ENCODE assay signal across 8 mouse cellular contexts in the genomic region with DNA sequence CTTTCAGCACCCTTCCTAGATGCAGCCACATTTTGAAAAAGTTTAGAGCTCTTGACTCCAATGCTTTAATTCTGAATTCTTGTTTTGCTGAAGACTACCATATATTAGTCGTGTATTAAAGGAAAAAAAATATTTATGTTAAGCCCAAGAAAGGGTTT. TPM values are rescaled to one million over a fixed set of nuclear protein-coding genes. Genes with fewer than 3 reads are reported as not detected.
A peak's percentile ranks its signal among the peaks of the same experiment; 100 is the strongest.
DNase-seq lines count a peak whose midpoint lies in the region; ATAC-seq and TF ChIP-seq lines count a peak whose summit lies in the region.

Id2 (minus strand) TSS at position 89 of the 158 bp plus-strand sequence.

- H3K4me1 ChIP-seq in kidney, embryonic 16.5 days (ENCODE audit: insufficient read depth, low read length) = peaks cover 44% of the 10 kb centered on the region
- H3K4me1 ChIP-seq in heart, embryonic 12.5 days (replicated peaks) = peaks cover 32% of the 10 kb centered on the region

- intact Hi-C loops in left cerebral cortex, postnatal 10 days (cut with DNase I) = loop anchor here (5.0 to 10.0 kb wide), 7 partner anchors 128 to 758 kb away; no protein-coding TSS in a partner anchor

- H3K9ac ChIP-seq in kidney, embryonic 16.5 days (replicated peaks; ENCODE audit: low read length) = peak within 1 kb of the TSS; percentile 85
- peak within 1 kb of the TSS; percentile 86 for H3K9ac ChIP-seq in heart, embryonic 12.5 days

- H3K27me3 ChIP-seq in kidney, embryonic 16.5 days (ENCODE audit: insufficient read depth, low read length) = no peaks in the 10 kb centered on the region
- H3K27me3 ChIP-seq in heart, embryonic 12.5 days (replicated peaks) = no peaks in the 10 kb centered on the region
- H3K27me3 ChIP-seq in myocyte (ENCODE audit: control insufficient read depth, insufficient read depth, insufficient read length) = no peaks in the 10 kb centered on the region

- H3K9me3 ChIP-seq in kidney, embryonic 16.5 days (ENCODE audit: low read length) = no peaks in the 10 kb centered on the region
- no peaks in the 10 kb centered on the region for H3K9me3 ChIP-seq in heart, embryonic 12.5 days (replicated peaks)

- peaks cover 19% of the 10 kb centered on the region for H3K79me2 ChIP-seq in myocyte (ENCODE audit: control insufficient read depth, insufficient read depth)

- H3ac ChIP-seq in myocyte (ENCODE audit: control insufficient read depth, insufficient read length) = no peak within 1 kb of the TSS

- ATAC-seq in kidney, embryonic 16.5 days (ENCODE audit: low FRiP score, low TSS enrichment) = no peak
- no peak for ATAC-seq in heart, embryonic 12.5 days (ENCODE audit: insufficient number of reproducible peaks, low FRiP score)

- no peak for TF ChIP-seq POLR2A in myocyte (IDR thresholded peaks at IDR 0.05; ENCODE audit: insufficient read length, low read depth)

- peak within 1 kb of the TSS; percentile 89 for H3K4me3 ChIP-seq in kidney, embryonic 16.5 days (ENCODE audit: low read length)
- peak within 1 kb of the TSS; percentile 93 for H3K4me3 ChIP-seq in heart, embryonic 12.5 days
- peak within 1 kb of the TSS; percentile 45 for H3K4me3 ChIP-seq in myocyte

- 0% methylated on average over 1 of the region's 1 CpGs for WGBS in kidney, embryonic 16.5 days
- WGBS in heart, embryonic 12.5 days = 3% methylated on average over 1 of the region's 1 CpGs

- DNase-seq in kidney, postnatal 25 days = no peak
- no peak for DNase-seq in adrenal gland, adult 8-10 months
- no peak for DNase-seq in left cerebral cortex, postnatal 10 days (ENCODE audit: extremely low spot score in 1 of 2, low spot score in 2 of 2)
- no peak for DNase-seq in cerebellum, postnatal 10 days
- no peak for DNase-seq in kidney, adult 8-10 months

- H3K36me3 ChIP-seq in kidney, embryonic 16.5 days (ENCODE audit: insufficient read depth, low read length) = no peaks in the 10 kb centered on the region
- H3K36me3 ChIP-seq in heart, embryonic 12.5 days = 0 out of 2 replicates have a peak, but pooled peaks cover 2% of the 10 kb centered on the region
- no peaks in the 10 kb centered on the region for H3K36me3 ChIP-seq in myocyte (ENCODE audit: control insufficient read depth, insufficient read depth)

- H3K4me2 ChIP-seq in kidney, embryonic 16.5 days (replicated peaks; ENCODE audit: low read depth, low read length) = peak within 1 kb of the TSS; percentile 94
- peak within 1 kb of the TSS; percentile 86 for H3K4me2 ChIP-seq in heart, embryonic 12.5 days
- peak within 1 kb of the TSS; percentile 89 for H3K4me2 ChIP-seq in myocyte (ENCODE audit: low read depth)

- H3K27ac ChIP-seq in kidney, embryonic 16.5 days (ENCODE audit: low read length) = peak within 1 kb of the TSS; percentile 100
- peak within 1 kb of the TSS; percentile 97 for H3K27ac ChIP-seq in heart, embryonic 12.5 days (ENCODE audit: poor library complexity, severe bottlenecking)

TF ChIP-seq in myocyte, 11 proteins besides CTCF, POLR2A, EP300 and RAD21:
- no peak for TF ChIP-seq MYOG (IDR thresholded peaks at IDR 0.05; ENCODE audit: control insufficient read depth in 1 of 3, insufficient read depth in 1 of 3, insufficient read length in 2 of 3, low read depth in 2 of 3)
- TF ChIP-seq SRF (IDR thresholded peaks at IDR 0.05; ENCODE audit: control insufficient read depth, insufficient read length, low read depth) = no peak
- TF ChIP-seq MYOD1 (IDR thresholded peaks at IDR 0.05; ENCODE audit: control insufficient read depth in 1 of 3, insufficient read length in 2 of 3, low read depth in 2 of 3) = no peak
- no peak for TF ChIP-seq USF1 (IDR thresholded peaks at IDR 0.05; ENCODE audit: low read depth)
- no peak for TF ChIP-seq MAX (IDR thresholded peaks at IDR 0.05; ENCODE audit: low read depth)
- no peak for TF ChIP-seq E2F4 (IDR thresholded peaks at IDR 0.05; ENCODE audit: insufficient read depth)
- no peak for TF ChIP-seq POLR2AphosphoS2 (IDR thresholded peaks at IDR 0.05; ENCODE audit: insufficient read length, low read depth)
- TF ChIP-seq TCF12 (IDR thresholded peaks at IDR 0.05; ENCODE audit: insufficient read depth, poor library complexity, severe bottlenecking) = no peak
- TF ChIP-seq CEBPB (IDR thresholded peaks at IDR 0.05; ENCODE audit: insufficient read depth, poor library complexity, severe bottlenecking) = no peak
- TF ChIP-seq TCF3 (IDR thresholded peaks at IDR 0.05; ENCODE audit: insufficient read length, low read depth) = no peak
- TF ChIP-seq REST (IDR thresholded peaks at IDR 0.05; ENCODE audit: insufficient read depth, insufficient read length) = no peak

RNA-seq across cellular contexts. Expression of gene Id2, which starts in this region (rescaled TPM):
- 474 and 534 TPM in 2 replicates for polyA plus RNA-seq in kidney, embryonic 16.5 days (2015; fragmentation: Nextera tagmentation; extraction: Ambion mirVana)
- 100 to 1,000 TPM; 302 to 463 (median 440) TPM for total RNA-seq in adrenal gland, adult 8-10 months (2022)
- 433 and 441 TPM in 2 replicates for polyA plus RNA-seq in heart, embryonic 12.5 days (2016; fragmentation: Nextera tagmentation; extraction: Ambion mirVana)
- 100 to 1,000 TPM; 160 to 186 TPM for total RNA-seq in left cerebral cortex, postnatal 10 days (2021)
- 5.0 TPM for polyA plus RNA-seq in myocyte (2012; fragmentation: generic; extraction: Trizol)

Comparison
In these comparisons a context has a peak if more than half of its experiments do, and no peak if none do; other contexts are left out.
1. RNA of gene Id2 (polyA plus RNA-seq): 474 to 534 TPM in kidney, embryonic 16.5 days and 433 to 441 TPM in heart, embryonic 12.5 days; 5.0 TPM in myocyte (single experiment); every median in the first group is over 10 times any median in the second.
2. Peak in every context shown above with its lines, with median percentiles within 50 percentile points of each other: H3K4me2 ChIP-seq and H3K4me3 ChIP-seq.